Mouse (Mus musculus): ENCODE data around the gene Mmel1. TPM values are rescaled to one million over a fixed set of nuclear protein-coding genes. Genes with fewer than 3 reads are reported as not detected.

Mmel1 gene
- polyA plus RNA-seq, 1 experiment from 2014 or later: 0.86 TPM

GRCm38 (mm10) chr4:154913845-154914244 is 44.5 kb downstream of the Mmel1 start:
- no peaks in the 10 kb centered on the region for H3K9me3 ChIP-seq
- H3K4me3 ChIP-seq: no peak overlapping the region
- no peak overlapping the region for H3K9ac ChIP-seq
- H3K4me1 ChIP-seq (replicated peaks): no peaks in the 10 kb centered on the region; the same call in 1 of the 2 replicates
- no peak for ATAC-seq (ENCODE audit: low FRiP score, low read depth)
- H3K27ac ChIP-seq (replicated peaks): no peak overlapping the region
- 96% methylated on average over 3 of the region's 3 CpGs for WGBS
- no peak overlapping the region for H3K4me2 ChIP-seq
- H3K27me3 ChIP-seq: no peaks in the 10 kb centered on the region
- H3K36me3 ChIP-seq: no peaks in the 10 kb centered on the region

- H3K36me3 ChIP-seq: no peaks in the 10 kb centered on the region
- no peak overlapping the region for H3K27ac ChIP-seq (replicated peaks)
- WGBS: 95% methylated on average over 4 of the region's 4 CpGs
- ATAC-seq (ENCODE audit: low FRiP score, low read depth): no peak
- H3K9me3 ChIP-seq: no peaks in the 10 kb centered on the region
- no peak overlapping the region for H3K9ac ChIP-seq
- H3K27me3 ChIP-seq: no peaks in the 10 kb centered on the region
- H3K4me3 ChIP-seq: no peak overlapping the region
- H3K4me1 ChIP-seq (replicated peaks): no peaks in the 10 kb centered on the region; the same call in 1 of the 2 replicates
- no peak overlapping the region for H3K4me2 ChIP-seq
Observed at GRCm38 (mm10) chr4:154914252-154914651, 44.9 kb downstream of the Mmel1 start.

- WGBS: 84% methylated on average over 3 of the region's 3 CpGs
Observed at GRCm38 (mm10) chr4:154914707-154915106, 45.3 kb downstream of the Mmel1 start.

GRCm38 (mm10) chr4:154915286-154915685 is 45.9 kb downstream of the Mmel1 start:
- H3K27ac ChIP-seq (replicated peaks): no peak overlapping the region
- H3K36me3 ChIP-seq: no peaks in the 10 kb centered on the region
- H3K9me3 ChIP-seq: no peaks in the 10 kb centered on the region
- WGBS: 92% methylated on average over 10 of the region's 10 CpGs
- H3K4me3 ChIP-seq: no peak overlapping the region
- no peak overlapping the region for H3K9ac ChIP-seq
- no peaks in the 10 kb centered on the region; the same call in 1 of the 2 replicates for H3K4me1 ChIP-seq (replicated peaks)
- no peak for ATAC-seq (ENCODE audit: low FRiP score, low read depth)
- no peaks in the 10 kb centered on the region for H3K27me3 ChIP-seq
- H3K4me2 ChIP-seq: no peak overlapping the region

More at GRCm38 (mm10) chr4:154914707-154915106, 45.3 kb downstream of the Mmel1 start:
- Histone ChIP-seq H3K9me3 (no peaks in the 10 kb centered on the region), H3K36me3 (no peaks in the 10 kb centered on the region), H3K4me3 (no peak overlapping the region), H3K9ac (no peak overlapping the region), H3K4me1 (replicated peaks) (no peaks in the 10 kb centered on the region; the same call in 1 of the 2 replicates), H3K27me3 (no peaks in the 10 kb centered on the region), H3K4me2 (no peak overlapping the region), H3K27ac (replicated peaks) (no peak overlapping the region)
- ATAC-seq (ENCODE audit: low FRiP score, low read depth): no peak

GRCm38 (mm10) chr4:154916662-154917061 is 47.3 kb downstream of the Mmel1 start:
- WGBS: 86% methylated on average over 4 of the region's 4 CpGs
- no peak for ATAC-seq (ENCODE audit: low FRiP score, low read depth)
- Histone ChIP-seq H3K9ac (no peak overlapping the region), H3K36me3 (no peaks in the 10 kb centered on the region), H3K9me3 (no peaks in the 10 kb centered on the region), H3K27ac (replicated peaks) (no peak overlapping the region), H3K4me2 (no peak overlapping the region), H3K27me3 (no peaks in the 10 kb centered on the region), H3K4me1 (replicated peaks) (no peaks in the 10 kb centered on the region), H3K4me3 (no peak overlapping the region)

- ATAC-seq (ENCODE audit: low FRiP score, low read depth): no peak
- Histone ChIP-seq H3K36me3 (no peaks in the 10 kb centered on the region), H3K4me2 (no peak overlapping the region), H3K9ac (no peak overlapping the region), H3K27ac (replicated peaks) (no peak overlapping the region), H3K27me3 (no peaks in the 10 kb centered on the region), H3K9me3 (no peaks in the 10 kb centered on the region), H3K4me1 (replicated peaks) (no peaks in the 10 kb centered on the region), H3K4me3 (no peak overlapping the region)
- 81% methylated on average over 4 of the region's 4 CpGs for WGBS
Observed at GRCm38 (mm10) chr4:154922291-154922690, 52.9 kb downstream of the Mmel1 start.

GRCm38 (mm10) chr4:154922931-154923330 is 53.5 kb downstream of the Mmel1 start:
- Histone ChIP-seq H3K4me2 (no peak overlapping the region), H3K4me3 (no peak overlapping the region), H3K9me3 (no peaks in the 10 kb centered on the region), H3K36me3 (no peaks in the 10 kb centered on the region), H3K27ac (replicated peaks) (no peak overlapping the region), H3K9ac (no peak overlapping the region), H3K27me3 (no peaks in the 10 kb centered on the region), H3K4me1 (replicated peaks) (no peaks in the 10 kb centered on the region)
- no peak for ATAC-seq (ENCODE audit: low FRiP score, low read depth)
- 90% methylated on average over 5 of the region's 5 CpGs for WGBS

- Histone ChIP-seq H3K9me3 (no peaks in the 10 kb centered on the region), H3K27me3 (no peaks in the 10 kb centered on the region), H3K9ac (no peak overlapping the region), H3K36me3 (no peaks in the 10 kb centered on the region), H3K4me2 (no peak overlapping the region), H3K27ac (replicated peaks) (no peak overlapping the region), H3K4me1 (replicated peaks) (no peaks in the 10 kb centered on the region), H3K4me3 (no peak overlapping the region)
- no peak for ATAC-seq (ENCODE audit: low FRiP score, low read depth)
- WGBS: 61% methylated on average over 4 of the region's 4 CpGs
Observed at GRCm38 (mm10) chr4:154925413-154925812, 56.0 kb downstream of the Mmel1 start.

GRCm38 (mm10) chr4:154926969-154927898 is 57.8 kb downstream of the Mmel1 start:
- H3K4me3 ChIP-seq: no peak overlapping the region
- peak overlapping the region; percentile 1; the same call in 1 of the 2 replicates for H3K4me2 ChIP-seq
- WGBS: 71% methylated on average over 9 of the region's 9 CpGs
- H3K9me3 ChIP-seq: no peaks in the 10 kb centered on the region
- no peaks in the 10 kb centered on the region for H3K36me3 ChIP-seq
- no peak for ATAC-seq (ENCODE audit: low FRiP score, low read depth)
- H3K27ac ChIP-seq (replicated peaks): no peak overlapping the region
- no peaks in the 10 kb centered on the region for H3K27me3 ChIP-seq
- no peak overlapping the region for H3K9ac ChIP-seq
- H3K4me1 ChIP-seq (replicated peaks): no peaks in the 10 kb centered on the region

GRCm38 (mm10) chr4:154927899-154928337 is 58.5 kb downstream of the Mmel1 start:
- ATAC-seq (ENCODE audit: low FRiP score, low read depth): no peak
- Histone ChIP-seq H3K4me3 (no peak overlapping the region), H3K36me3 (no peaks in the 10 kb centered on the region), H3K4me2 (peak overlapping the region; percentile 1; the same call in 1 of the 2 replicates), H3K27me3 (no peaks in the 10 kb centered on the region), H3K27ac (replicated peaks) (no peak overlapping the region), H3K4me1 (replicated peaks) (no peaks in the 10 kb centered on the region), H3K9me3 (no peaks in the 10 kb centered on the region), H3K9ac (no peak overlapping the region)
- 67% methylated on average over 5 of the region's 5 CpGs for WGBS

- no peaks in the 10 kb centered on the region for H3K9me3 ChIP-seq
- H3K9ac ChIP-seq: no peak within 1 kb of the TSS
- peak within 1 kb of the TSS; percentile 1; the same call in 1 of the 2 replicates for H3K4me2 ChIP-seq
- H3K27me3 ChIP-seq: no peaks in the 10 kb centered on the region
- no peak within 1 kb of the TSS for H3K27ac ChIP-seq (replicated peaks)
- no peak for ATAC-seq (ENCODE audit: low FRiP score, low read depth)
- no peaks in the 10 kb centered on the region for H3K36me3 ChIP-seq
- H3K4me3 ChIP-seq: no peak within 1 kb of the TSS
- WGBS: 47% methylated on average over 12 of the region's 12 CpGs
- no peaks in the 10 kb centered on the region; the same call in 1 of the 2 replicates for H3K4me1 ChIP-seq (replicated peaks)
Observed at GRCm38 (mm10) chr4:154928395-154929087, 59.2 kb downstream of the Mmel1 start, which contains the start of gene Tnfrsf14. Gene Tnfrsf14, minus strand, starts transcription at chr4:154928563.

Measured in hindbrain, embryonic 15.5 days (tissue).